Mouse (Mus musculus) neural tube, embryonic 11.5 days (tissue): ENCODE results near the gene Sh3d21. TPM values are rescaled to one million over a fixed set of nuclear protein-coding genes. Genes with fewer than 3 reads are reported as not detected.
"Not testable (repeated sequence)": the region's sequence is repeated elsewhere in the genome, so short reads cannot be mapped to it uniquely, and the experiment has no call there.

Experiments used
- ATAC-seq: fragments of 200-750 bp; cut with Nextera tagmentation; 2 replicates; pipeline ENCODE4 v1.8.0; 2017; ENCODE audit warnings: moderate number of reproducible peaks, mild to moderate bottlenecking, moderate TSS enrichment, moderate library complexity; ENCODE audit not compliant: insufficient read depth, low FRiP score, low TSS enrichment
- DNase-seq: peaks from one replicate; pipeline ENCODE4 v3.0.0-alpha.2; 2015; ENCODE audit warnings: low spot score
- H3K27ac ChIP-seq: fragments of 300-500 bp; sonication (generic); 2 replicates; pipeline ENCODE4 v1.5.1; 2014; ENCODE audit warnings: low read depth, mild to moderate bottlenecking, low read length
- H3K27me3 ChIP-seq: fragments of 300-500 bp; sonication (generic); 2 replicates; pipeline ENCODE4 v1.6.1; 2014; ENCODE audit warnings: mild to moderate bottlenecking, low read length, mixed read lengths; ENCODE audit not compliant: control insufficient read depth, insufficient read depth
- H3K36me3 ChIP-seq: fragments of 300-500 bp; sonication (generic); 2 replicates; pipeline ENCODE4 v1.6.1; 2014; ENCODE audit warnings: mild to moderate bottlenecking, low read length, moderate library complexity, mixed read lengths; ENCODE audit not compliant: control insufficient read depth, insufficient read depth
- H3K4me1 ChIP-seq: fragments of 300-500 bp; sonication (generic); 2 replicates; pipeline ENCODE4 v1.6.1; 2014; ENCODE audit warnings: low read length, mixed read lengths; ENCODE audit not compliant: control insufficient read depth, insufficient read depth
- H3K4me2 ChIP-seq: fragments of 300-500 bp; sonication (generic); 2 replicates; pipeline ENCODE4 v1.6.1; 2014; ENCODE audit warnings: low read depth, mild to moderate bottlenecking, moderate library complexity
- H3K4me3 ChIP-seq: fragments of 300-500 bp; sonication (generic); 2 replicates; pipeline ENCODE4 v1.5.1; 2014; ENCODE audit warnings: low read depth, low read length
- H3K9ac ChIP-seq: fragments of 300-500 bp; sonication (generic); 2 replicates; pipeline ENCODE4 v1.6.1; 2014; ENCODE audit warnings: mild to moderate bottlenecking, low read length
- H3K9me3 ChIP-seq: fragments of 300-500 bp; sonication (generic); 2 replicates; pipeline ENCODE4 v1.6.1; 2016; ENCODE audit warnings: low read length; ENCODE audit not compliant: control insufficient read depth
- WGBS: fragments of 180-500 bp; shearing (Covaris S2); extraction: QIAGEN DNeasy Blood & Tissue Kit; methylation state at CpG from one replicate; pipeline ENCODE4 v1.1.7; 2014; 5-methylcytosine and 5-hydroxymethylcytosine counted together
- polyA plus RNA-seq: library from polyadenylated mRNA; unstranded; fragments of >200 nt; fragmentation: Nextera tagmentation; extraction: Ambion mirVana; gene quantifications from 2 replicates; pipeline ENCODE4 v1.2.1, GENCODE M21; 2014

Gene Sh3d21
- polyA plus RNA-seq, 1 experiment from 2014 or later = 2.6 TPM

DNA sequence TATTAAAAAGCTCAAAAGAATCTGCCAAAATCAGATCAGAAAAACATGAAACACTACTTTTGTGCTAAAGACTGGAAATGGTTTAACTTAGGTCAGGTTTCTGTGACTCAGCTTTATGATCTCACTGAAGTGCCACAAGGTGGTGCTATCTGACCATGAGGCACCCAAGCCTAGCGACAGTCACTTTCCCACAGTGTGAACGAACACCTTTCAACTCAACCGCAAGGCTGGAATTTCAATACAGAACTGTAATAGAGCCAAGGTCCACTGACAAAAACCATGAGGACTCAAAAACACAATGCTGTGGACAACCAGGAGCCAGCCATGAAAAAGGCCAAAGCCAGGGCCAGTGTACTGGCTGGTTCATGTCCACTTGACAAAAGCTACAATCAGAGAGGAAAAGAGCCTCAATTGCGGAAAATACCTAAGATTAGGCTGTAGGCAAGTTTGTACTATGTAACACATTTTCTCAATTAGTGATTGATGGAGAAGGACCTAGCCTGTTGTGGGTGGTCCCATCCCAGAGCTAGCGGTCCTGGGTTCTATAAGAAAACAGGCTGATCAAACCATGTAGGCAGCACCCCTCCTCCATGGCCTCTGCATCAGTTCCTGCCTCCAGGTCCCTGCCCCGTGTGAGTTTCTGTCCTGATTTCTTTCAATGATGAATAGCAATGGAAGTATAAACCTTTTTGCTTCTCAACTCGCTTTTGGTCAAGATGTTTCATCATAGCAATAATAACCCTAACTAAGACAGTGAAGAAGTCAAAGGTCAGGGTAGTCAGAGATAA is 18.1 kb upstream of the Sh3d21 start:
- peaks cover 6% of the 10 kb centered on the region for H3K36me3 ChIP-seq
- no peaks in the 10 kb centered on the region for H3K27me3 ChIP-seq
- no peak overlapping the region for H3K4me3 ChIP-seq
- no peaks in the 10 kb centered on the region for H3K4me1 ChIP-seq
- no peak overlapping the region for H3K27ac ChIP-seq
- H3K4me2 ChIP-seq = no peak overlapping the region
- DNase-seq (peak; percentile 40), ATAC-seq (no peak)
- no peaks in the 10 kb centered on the region for H3K9me3 ChIP-seq
- H3K9ac ChIP-seq = no peak overlapping the region
- 77% methylated on average over 7 of the region's 7 CpGs for WGBS

DNA sequence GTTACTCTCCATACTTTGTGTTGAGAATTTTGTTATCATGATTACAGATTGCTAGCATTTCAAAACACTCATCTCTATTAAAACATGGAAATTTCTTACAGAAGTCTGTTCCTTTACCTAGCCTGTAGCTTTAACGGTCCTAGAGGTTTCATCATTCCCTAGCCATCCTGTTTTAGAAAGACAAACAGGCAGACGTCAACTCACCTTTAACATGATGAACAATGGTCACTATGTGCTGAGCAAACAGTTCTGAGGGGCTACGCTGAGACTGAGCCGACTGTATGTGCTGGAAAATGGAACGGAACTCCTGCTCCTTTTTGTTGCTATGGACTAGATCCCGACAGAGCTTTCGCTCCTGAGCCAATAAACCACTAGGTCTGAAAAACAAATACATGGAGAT is 12.7 kb upstream of the Sh3d21 start:
- not testable (repeated sequence) for H3K27ac ChIP-seq, H3K4me3 ChIP-seq, H3K9ac ChIP-seq, H3K27me3 ChIP-seq, H3K4me1 ChIP-seq, H3K4me2 ChIP-seq, DNase-seq, H3K9me3 ChIP-seq, ATAC-seq
- 93% methylated on average over 7 of the region's 7 CpGs for WGBS
- peaks cover 10% of the 10 kb centered on the region for H3K36me3 ChIP-seq

DNA sequence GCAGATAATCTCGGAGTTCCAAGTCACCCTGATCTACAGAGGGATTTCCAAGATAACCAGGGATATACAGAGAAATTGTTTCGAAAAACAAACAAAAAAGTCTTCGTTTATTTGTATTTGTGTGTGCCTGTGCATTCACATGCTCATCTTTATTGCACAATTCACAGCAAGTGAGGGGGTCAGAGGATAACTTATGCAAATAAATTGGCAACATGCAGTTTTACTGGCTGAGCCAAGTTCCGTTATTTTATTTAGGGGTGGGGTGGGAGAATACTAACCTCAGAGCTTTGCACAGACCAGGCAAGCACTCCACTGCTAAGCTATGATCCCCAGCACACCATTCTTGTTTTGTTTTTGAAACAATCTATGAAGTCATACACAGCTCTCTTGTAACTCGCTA is 10.5 kb upstream of the Sh3d21 start:
- Histone ChIP-seq H3K27me3 (no peaks in the 10 kb centered on the region), H3K9me3 (no peaks in the 10 kb centered on the region), H3K4me2 (no peak overlapping the region), H3K4me1 (no peaks in the 10 kb centered on the region), H3K27ac (no peak overlapping the region), H3K9ac (no peak overlapping the region), H3K4me3 (no peak overlapping the region), H3K36me3 (peaks cover 17% of the 10 kb centered on the region)
- 97% methylated on average over 5 of the region's 5 CpGs for WGBS
- DNase-seq = no peak
- no peak for ATAC-seq

DNA sequence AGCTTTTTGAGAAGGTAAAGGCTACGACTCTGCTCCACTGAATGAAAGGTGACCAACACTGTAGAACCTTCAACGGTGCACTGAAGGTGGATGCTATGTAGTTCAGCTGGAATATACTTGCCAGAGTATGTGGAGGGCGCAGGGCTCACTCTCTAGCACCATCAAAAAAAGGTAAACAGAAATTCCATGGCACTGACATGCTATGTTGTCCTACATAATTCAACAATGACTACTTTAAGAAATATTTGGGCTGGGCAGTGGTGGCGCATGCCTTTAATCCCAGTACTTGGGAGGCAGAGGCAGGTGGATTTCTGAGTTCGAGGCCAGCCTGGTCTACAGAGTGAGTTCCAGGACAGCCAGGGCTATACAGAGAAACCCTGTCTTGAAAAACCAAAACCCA is 7.4 kb upstream of the Sh3d21 start:
- not testable (repeated sequence) for H3K27me3 ChIP-seq, DNase-seq, ATAC-seq, H3K27ac ChIP-seq, H3K4me1 ChIP-seq, H3K9ac ChIP-seq, H3K4me2 ChIP-seq, H3K4me3 ChIP-seq, H3K9me3 ChIP-seq
- WGBS = 97% methylated on average over 5 of the region's 5 CpGs
- H3K36me3 ChIP-seq = peaks cover 19% of the 10 kb centered on the region

DNA sequence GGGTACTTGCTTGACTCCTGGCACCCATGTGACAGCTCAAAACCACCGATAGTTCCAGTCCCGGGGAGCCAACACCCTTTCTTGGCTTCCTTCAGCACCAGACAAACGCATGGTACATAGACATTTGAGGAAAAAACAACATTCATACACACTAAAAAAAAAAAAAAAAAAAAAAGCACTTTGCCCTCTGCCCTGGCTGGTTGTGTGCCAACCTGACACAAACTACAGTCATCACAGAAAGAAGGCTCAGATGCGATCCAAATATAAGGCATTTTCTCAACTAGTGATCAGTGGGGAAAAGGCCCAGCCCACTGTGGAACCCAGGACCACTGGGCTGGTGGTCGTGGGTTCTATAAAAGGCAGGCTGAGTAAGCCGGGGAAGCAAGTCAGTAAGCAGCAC is 5.6 kb upstream of the Sh3d21 start:
- H3K9ac ChIP-seq = no peak overlapping the region
- H3K27ac ChIP-seq = no peak overlapping the region
- H3K4me1 ChIP-seq = no peaks in the 10 kb centered on the region
- peaks cover 17% of the 10 kb centered on the region for H3K36me3 ChIP-seq
- ATAC-seq (no peak), DNase-seq (no peak)
- 95% methylated on average over 6 of the region's 6 CpGs for WGBS
- no peaks in the 10 kb centered on the region for H3K9me3 ChIP-seq
- H3K4me3 ChIP-seq = no peak overlapping the region
- H3K4me2 ChIP-seq = no peak overlapping the region
- no peaks in the 10 kb centered on the region for H3K27me3 ChIP-seq

DNA sequence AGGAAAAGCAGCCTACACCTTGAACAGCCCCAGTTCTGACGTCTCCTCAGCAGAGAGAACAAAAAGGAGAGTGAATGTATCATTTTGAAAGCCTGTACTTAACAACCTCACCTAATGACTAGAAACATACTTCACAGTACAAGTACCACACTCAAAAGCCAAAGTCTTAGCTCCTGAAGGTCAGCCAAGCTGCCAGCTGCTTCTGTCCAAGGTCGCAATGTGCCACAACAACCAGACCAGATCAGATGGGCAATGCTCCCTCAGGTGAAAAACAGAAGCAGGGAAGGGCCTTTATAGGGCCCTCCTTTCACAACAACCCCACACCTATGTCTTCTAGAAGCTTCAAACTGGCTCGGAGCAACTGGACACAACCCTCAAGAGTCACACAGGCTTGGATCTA is 2.8 kb upstream of the Sh3d21 start:
- H3K36me3 ChIP-seq = peaks cover 17% of the 10 kb centered on the region
- no peak overlapping the region for H3K27ac ChIP-seq
- H3K4me1 ChIP-seq = peaks cover 11% of the 10 kb centered on the region; the same call in 1 of the 2 replicates
- DNase-seq (no peak), ATAC-seq (no peak)
- no peak overlapping the region for H3K4me2 ChIP-seq
- H3K9me3 ChIP-seq = no peaks in the 10 kb centered on the region
- no peak overlapping the region for H3K9ac ChIP-seq
- 82% methylated on average over 3 of the region's 3 CpGs for WGBS
- H3K4me3 ChIP-seq = no peak overlapping the region
- no peaks in the 10 kb centered on the region for H3K27me3 ChIP-seq

DNA sequence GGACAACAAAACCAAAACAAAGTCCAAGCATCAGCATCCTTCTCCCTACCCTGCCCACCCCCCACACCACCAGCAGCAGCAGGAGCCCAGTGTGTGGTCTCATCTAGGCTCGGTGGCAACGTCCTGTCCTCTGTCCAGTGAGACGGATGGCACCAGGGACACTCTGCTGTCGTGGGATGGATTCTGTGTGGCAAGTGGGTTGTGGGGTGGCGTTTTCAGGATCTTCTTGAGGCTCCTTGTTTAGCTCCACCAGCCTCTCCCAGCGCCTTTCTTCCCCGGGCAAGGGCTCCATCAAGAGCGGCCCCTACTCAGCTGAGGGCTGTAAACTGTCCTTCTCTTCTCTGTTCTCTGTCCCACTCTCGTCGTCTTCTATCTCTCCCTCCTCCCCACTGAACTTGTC is 1.8 kb upstream of the Sh3d21 start:
- H3K36me3 ChIP-seq = peaks cover 12% of the 10 kb centered on the region
- 69% methylated on average over 8 of the region's 10 CpGs for WGBS
- not testable (repeated sequence) for H3K27me3 ChIP-seq, H3K4me3 ChIP-seq, H3K9me3 ChIP-seq, DNase-seq, H3K27ac ChIP-seq, H3K4me2 ChIP-seq, ATAC-seq, H3K9ac ChIP-seq
- peaks cover 11% of the 10 kb centered on the region; the same call in 1 of the 2 replicates for H3K4me1 ChIP-seq

DNA sequence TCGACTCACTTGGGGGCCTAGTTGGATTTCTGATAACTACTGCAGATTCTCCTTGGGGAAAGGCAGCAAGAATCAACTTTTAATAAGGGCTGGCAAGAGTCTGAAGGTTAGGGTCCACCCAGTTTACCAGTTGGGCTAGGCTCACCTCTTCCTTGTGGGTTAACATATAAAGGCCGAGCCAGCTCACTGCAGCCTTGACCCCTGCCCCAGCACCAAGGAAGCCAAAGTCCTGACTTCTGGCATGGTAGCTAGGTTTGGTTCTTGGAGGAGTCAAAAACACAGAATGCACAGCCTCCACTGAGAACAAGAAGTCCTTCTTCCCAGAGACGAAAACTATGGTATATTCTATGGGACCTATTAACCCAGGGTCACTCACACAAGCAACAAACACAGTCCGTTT is 394 bp upstream of the Sh3d21 start:
- no peak overlapping the region for H3K4me3 ChIP-seq
- H3K4me1 ChIP-seq = peaks cover 11% of the 10 kb centered on the region; the same call in 1 of the 2 replicates
- H3K9me3 ChIP-seq = no peaks in the 10 kb centered on the region
- ATAC-seq (no peak), DNase-seq (no peak)
- H3K4me2 ChIP-seq = no peak overlapping the region
- no peak overlapping the region for H3K9ac ChIP-seq
- peaks cover 10% of the 10 kb centered on the region for H3K36me3 ChIP-seq
- H3K27me3 ChIP-seq = no peaks in the 10 kb centered on the region
- WGBS = 68% methylated on average over 4 of the region's 4 CpGs
- no peak overlapping the region for H3K27ac ChIP-seq

DNA sequence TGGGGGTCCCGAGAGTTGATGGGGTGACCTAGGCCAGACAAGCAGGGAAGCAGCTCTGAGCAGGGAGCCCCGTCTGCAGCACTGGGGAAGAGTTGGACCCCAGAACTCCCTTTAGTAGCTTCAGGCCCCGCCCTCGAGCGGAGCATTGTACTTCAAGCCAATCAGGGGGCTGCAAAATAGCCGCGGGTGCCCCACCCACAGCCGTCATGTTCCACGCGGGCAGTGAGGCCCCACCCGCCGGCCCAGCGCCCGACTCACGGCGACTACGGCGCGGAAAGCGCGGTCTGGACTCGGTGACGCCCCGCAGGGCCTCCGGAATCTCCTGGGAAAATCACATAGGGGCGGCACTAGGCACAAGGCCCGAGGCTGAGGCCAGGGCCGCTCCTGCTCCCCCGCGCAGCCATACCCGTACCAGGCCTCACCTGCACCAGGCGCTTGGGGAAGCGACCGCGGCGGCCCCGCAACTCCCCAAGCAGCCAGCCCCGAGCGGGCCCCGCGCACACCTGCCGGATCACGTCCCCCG is 686 bp downstream of the Sh3d21 start:
- H3K27ac ChIP-seq = no peak overlapping the region
- H3K4me2 ChIP-seq = peak overlapping the region; percentile 95
- under 1% methylated on average over 42 of the region's 44 CpGs for WGBS
- H3K9ac ChIP-seq = peak overlapping the region; percentile 72
- H3K4me1 ChIP-seq = peaks cover 11% of the 10 kb centered on the region; the same call in 1 of the 2 replicates
- ATAC-seq = peak; percentile 70
- H3K4me3 ChIP-seq = peak overlapping the region; percentile 50
- H3K9me3 ChIP-seq = no peaks in the 10 kb centered on the region
- H3K36me3 ChIP-seq = peaks cover 10% of the 10 kb centered on the region
- H3K27me3 ChIP-seq = no peaks in the 10 kb centered on the region
- DNase-seq = peak; percentile 77
